Mouse (Mus musculus) 3T3-L1 (cell line): ENCODE results near the gene Liph.
"Not testable (repeated sequence)": the region's sequence is repeated elsewhere in the genome, so short reads cannot be mapped to it uniquely, and the experiment has no call there.

ENCODE experiments used
- DNase-seq: peaks from one replicate; pipeline ENCODE4 v3.0.0-alpha.2; 2015; ENCODE audit warnings: low read depth, low spot score

Liph gene

DNA sequence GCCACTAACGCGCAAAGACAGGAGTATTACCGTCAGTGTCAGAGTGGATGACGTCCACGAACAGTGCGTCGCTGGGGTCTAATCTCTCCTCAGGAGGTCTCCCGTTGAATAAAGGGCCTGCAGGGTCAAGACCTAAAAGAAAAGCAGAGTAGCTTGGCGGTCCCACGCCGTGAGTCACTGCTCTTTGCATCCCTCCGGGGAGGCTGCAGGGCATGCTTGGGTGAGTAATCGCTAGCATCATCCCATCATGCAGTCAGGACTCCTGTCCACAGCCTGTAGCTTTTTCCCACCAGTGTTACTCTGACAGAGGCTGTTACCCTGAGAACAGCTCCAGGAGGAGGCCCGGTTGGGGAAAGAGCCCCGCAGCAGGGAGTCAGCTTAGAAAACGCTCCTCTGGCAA is 19.3 kb downstream of the Liph start:
- DNase-seq, result peak; percentile 96

GRCm38 (mm10) chr16:21971446-21971845 is 24.0 kb downstream of the Liph start:
- DNase-seq, result no peak

- DNase-seq, result no peak
These were observed 24.9 kb downstream of the Liph start for GRCm38 (mm10) chr16:21970536-21970935.

GRCm38 (mm10) chr16:21969874-21970273 is 25.6 kb downstream of the Liph start:
- no peak for DNase-seq

GRCm38 (mm10) chr16:21965576-21965975 is 29.9 kb downstream of the Liph start:
- no peak for DNase-seq

- no peak for DNase-seq
These were observed 39.9 kb downstream of the Liph start for GRCm38 (mm10) chr16:21955591-21955990.

GRCm38 (mm10) chr16:21946761-21947715 is 48.4 kb downstream of the Liph start, which contains the start of gene Tmem41a:
Gene Tmem41a, minus strand, starts transcription at chr16:21947552.
- peak; percentile 84 for DNase-seq

GRCm38 (mm10) chr16:21928471-21928870 is 67.0 kb downstream of the Liph start:
- no peak for DNase-seq

DNA sequence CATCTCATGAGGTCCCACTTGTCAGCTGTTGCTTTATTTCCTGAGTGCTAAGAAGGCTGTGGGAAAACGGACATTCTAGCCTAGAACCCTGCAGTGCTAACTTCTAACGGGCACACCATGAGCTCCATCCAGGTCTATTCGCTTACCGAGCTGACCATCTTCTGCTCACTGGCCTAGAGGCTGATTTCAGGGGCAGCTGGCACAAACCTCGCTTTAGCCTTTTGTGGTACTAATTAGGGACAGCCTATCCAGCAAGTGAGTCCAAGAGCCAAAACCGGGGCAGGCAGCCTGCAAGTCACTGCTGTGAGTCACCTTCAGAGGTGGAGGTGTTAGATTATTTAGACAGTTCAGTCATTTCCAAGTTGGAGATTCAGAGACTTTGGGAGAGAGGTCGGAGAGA is 78.8 kb downstream of the Liph start:
- DNase-seq, result no peak

- no peak for DNase-seq
These were observed 82.1 kb downstream of the Liph start for GRCm38 (mm10) chr16:21913347-21913746.

DNA sequence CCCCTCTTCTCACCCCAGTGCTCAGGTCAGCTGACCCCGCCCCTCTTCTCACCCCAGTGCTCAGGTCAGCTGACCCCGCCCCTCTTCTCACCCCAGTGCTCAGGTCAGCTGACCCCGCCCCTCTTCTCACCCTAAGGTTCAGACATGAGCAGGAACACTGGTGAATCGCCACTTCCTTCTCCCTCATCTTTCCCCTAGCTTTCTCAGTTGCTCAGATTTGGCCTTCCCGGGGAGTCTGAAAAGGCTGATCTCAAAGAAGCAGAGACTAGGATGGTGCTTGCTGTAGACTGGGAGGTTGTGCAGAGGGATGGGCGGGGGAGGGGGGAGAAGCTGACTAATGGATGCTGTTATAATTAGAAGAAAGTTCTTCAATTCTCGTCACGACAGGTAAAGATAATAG is 86.6 kb downstream of the Liph start:
- not testable (repeated sequence) for DNase-seq

DNA sequence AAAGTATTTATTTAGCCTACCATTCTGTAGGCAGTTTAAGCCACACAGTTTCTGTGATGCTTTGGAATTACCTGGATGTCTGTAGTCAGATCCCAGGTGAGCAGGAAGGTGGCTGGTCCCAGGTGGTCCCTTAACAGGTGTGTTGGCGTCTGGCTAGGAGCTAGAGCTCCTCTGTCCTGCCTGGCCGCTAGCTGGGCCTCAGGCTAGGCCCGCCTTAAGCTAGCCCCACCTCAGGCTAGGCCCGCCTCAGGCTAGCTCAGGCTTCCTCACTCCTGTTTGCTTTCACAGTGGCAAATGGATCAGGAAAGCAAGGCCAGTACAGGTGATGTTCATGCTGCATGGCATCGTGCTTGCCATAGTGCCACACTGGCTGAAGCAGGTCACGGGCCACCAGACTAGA is 88.6 kb downstream of the Liph start:
- DNase-seq, result no peak

- no peak for DNase-seq
These were observed 89.5 kb downstream of the Liph start for GRCm38 (mm10) chr16:21905996-21906395.

DNA sequence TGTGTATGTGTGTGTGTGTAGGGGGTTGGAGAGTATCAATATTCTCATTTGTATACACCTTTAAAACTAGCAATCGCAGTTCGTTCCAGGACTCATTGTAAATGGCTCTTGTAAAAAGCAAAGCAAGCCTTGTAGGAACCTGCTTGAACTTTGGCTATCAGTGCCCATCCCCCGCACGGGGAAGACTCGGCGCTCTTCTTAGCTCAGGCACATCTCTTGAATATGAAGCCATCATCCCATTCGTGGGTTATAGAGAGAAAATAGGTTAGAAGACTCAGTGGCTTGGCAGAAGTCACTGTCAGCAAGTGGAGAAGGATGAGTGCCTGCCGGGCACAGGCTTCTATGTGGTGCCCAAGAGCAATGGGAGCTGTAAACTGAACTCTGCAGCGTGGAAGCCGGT is 90.8 kb downstream of the Liph start:
- no peak for DNase-seq
